Mouse (Mus musculus) embryonic facial prominence, embryonic 14.5 days (tissue): ENCODE data around the gene Eif4e1b. TPM values are rescaled to one million over a fixed set of nuclear protein-coding genes. Genes with fewer than 3 reads are reported as not detected.

Experiments
- polyA plus RNA-seq: library from polyadenylated mRNA; unstranded; fragments of >200 nt; fragmentation: Nextera tagmentation; extraction: Ambion mirVana; gene quantifications from 2 replicates; pipeline ENCODE4 v1.2.1, GENCODE M21; 2014

The Eif4e1b gene
- polyA plus RNA-seq, 1 experiment from 2014 or later, result not detected

Other genes with a start within 250 kb of the Eif4e1b start
- gene 4833439L19Rik, start 218.6 kb upstream of the Eif4e1b start, polyA plus RNA-seq, result 124 and 134 TPM in 2 replicates
- 18.8 and 22.1 TPM in 2 replicates for gene Arl10, start 209.0 kb upstream of the Eif4e1b start, polyA plus RNA-seq
- gene Nop16, start 193.9 kb upstream of the Eif4e1b start, polyA plus RNA-seq, result 42.7 and 51.6 TPM in 2 replicates
- gene Higd2a, start 193.8 kb upstream of the Eif4e1b start, polyA plus RNA-seq, result 163 and 165 TPM in 2 replicates
- 40.2 and 48.1 TPM in 2 replicates for gene Cltb, start 172.7 kb upstream of the Eif4e1b start, polyA plus RNA-seq
- 86.7 and 101 TPM in 2 replicates for gene Faf2, start 162.2 kb upstream of the Eif4e1b start, polyA plus RNA-seq
- gene Rnf44, start 90.1 kb upstream of the Eif4e1b start, polyA plus RNA-seq, result 50.1 and 56.9 TPM in 2 replicates
- gene Cdhr2, start 82.5 kb upstream of the Eif4e1b start, polyA plus RNA-seq, result 0.04 TPM in 1 of 2 replicates, not detected in the other
- gene Gprin1, start 34.1 kb upstream of the Eif4e1b start, polyA plus RNA-seq, result 1.4 TPM in 2 replicates
- 0.90 and 1.3 TPM in 2 replicates for gene Sncb, start 17.4 kb upstream of the Eif4e1b start, polyA plus RNA-seq
- gene Tspan17, start 5.4 kb downstream of the Eif4e1b start, polyA plus RNA-seq, result 8.9 and 13.0 TPM in 2 replicates
- 4.5 and 4.6 TPM in 2 replicates for gene Unc5a, start 165.4 kb downstream of the Eif4e1b start, polyA plus RNA-seq
- gene Hk3, start 237.4 kb downstream of the Eif4e1b start, polyA plus RNA-seq, result 1.8 and 2.1 TPM in 2 replicates